In genomic region chr8:105900941-105901616, GRCm38 (mm10) we compare ENCODE assay signal across 9 mouse cellular contexts. TPM values are rescaled to one million over a fixed set of nuclear protein-coding genes. Genes with fewer than 3 reads are reported as not detected.
DNase-seq lines count a peak whose midpoint lies in the region; ATAC-seq lines count a peak whose summit lies in the region.
"Had no signal": no experiment of that assay in that cellular context is flagged by ENCODE, and none has a peak within 500 bp of the region (broad histone marks: within the 10 kb centered on the region; RNA-seq: fewer than 3 reads in every experiment).

No protein-coding gene starts in this region.

- peak overlapping the region; percentile 90 for H3K27ac ChIP-seq in hindbrain, embryonic 16.5 days (ENCODE audit: low read depth, low read length)
- H3K27ac ChIP-seq in midbrain, embryonic 15.5 days: peak overlapping the region; percentile 89

- no peaks in the 10 kb centered on the region for H3K9me3 ChIP-seq in hindbrain, embryonic 16.5 days (ENCODE audit: control insufficient read depth, low read length)
- H3K9me3 ChIP-seq in midbrain, embryonic 15.5 days: no peaks in the 10 kb centered on the region

- peak; percentile 73 for ATAC-seq in common myeloid progenitor, adult 5-6 weeks (replicated peaks; ENCODE audit: low read depth, poor library complexity, severe bottlenecking)
- ATAC-seq in hindbrain, embryonic 16.5 days: no peak
- peak; percentile 3; the same call in 1 of the 2 replicates for ATAC-seq in midbrain, embryonic 15.5 days (replicated peaks)

- peaks cover 10% of the 10 kb centered on the region for H3K4me1 ChIP-seq in hindbrain, embryonic 16.5 days (ENCODE audit: control insufficient read depth, insufficient read depth, low read depth, low read length)
- H3K4me1 ChIP-seq in midbrain, embryonic 15.5 days: peaks cover 10% of the 10 kb centered on the region

- H3K36me3 ChIP-seq in hindbrain, embryonic 16.5 days (ENCODE audit: control insufficient read depth, insufficient read depth, low read length): no peaks in the 10 kb centered on the region
- no peaks in the 10 kb centered on the region for H3K36me3 ChIP-seq in midbrain, embryonic 15.5 days (replicated peaks)

- DNase-seq in spleen, adult 12 weeks (ENCODE audit: low spot score): peak; percentile 34
- DNase-seq in spleen, postnatal 14 days (ENCODE audit: low spot score in 2 of 2): no peak
- no peak for DNase-seq in right cerebral cortex, postnatal 4 days
- DNase-seq in left cerebral cortex, adult 18-20 months (ENCODE audit: low spot score in 2 of 2): no peak
- DNase-seq in ovary, adult 18-20 months (ENCODE audit: low spot score): no peak

- H3K27me3 ChIP-seq in hindbrain, embryonic 16.5 days (replicated peaks; ENCODE audit: control insufficient read depth, insufficient read depth, low read length): no peaks in the 10 kb centered on the region
- H3K27me3 ChIP-seq in midbrain, embryonic 15.5 days (replicated peaks): no peaks in the 10 kb centered on the region

- H3K9ac ChIP-seq in hindbrain, embryonic 16.5 days (ENCODE audit: low read depth, low read length): peak overlapping the region; percentile 99
- H3K9ac ChIP-seq in midbrain, embryonic 15.5 days: peak overlapping the region; percentile 83

- H3K4me2 ChIP-seq in hindbrain, embryonic 16.5 days (ENCODE audit: low read length): peak overlapping the region; percentile 89
- peak overlapping the region; percentile 72 for H3K4me2 ChIP-seq in midbrain, embryonic 15.5 days

- WGBS in hindbrain, embryonic 16.5 days: 41% methylated on average over 16 of the region's 16 CpGs
- 37% methylated on average over 16 of the region's 16 CpGs for WGBS in midbrain, embryonic 15.5 days

- peak overlapping the region; percentile 93 for H3K4me3 ChIP-seq in hindbrain, embryonic 16.5 days (ENCODE audit: low read length)
- peak overlapping the region; percentile 90 for H3K4me3 ChIP-seq in midbrain, embryonic 15.5 days

RNA-seq across cellular contexts. Expression of gene Pskh1, which starts 0.8 kb away (rescaled TPM):
- 15.6 and 23.7 TPM in 2 replicates for total RNA-seq in common myeloid progenitor, adult 5-6 weeks (2017)
- 11.0 and 13.3 TPM in 2 replicates for polyA plus RNA-seq in hindbrain, embryonic 16.5 days (2015; fragmentation: Nextera tagmentation; extraction: Ambion mirVana)
- 11.6 and 13.7 TPM in 2 replicates for polyA plus RNA-seq in midbrain, embryonic 15.5 days (2015; fragmentation: Nextera tagmentation; extraction: Ambion mirVana)
- 1 to 10 TPM; 6.6 to 7.6 TPM for total RNA-seq in left cerebral cortex, adult 18-20 months (2021)

RNA-seq across cellular contexts. Expression of gene Nrn1l, which starts 7.7 kb away (rescaled TPM):
- not detected in 2 replicates for total RNA-seq in common myeloid progenitor, adult 5-6 weeks (2017)
- polyA plus RNA-seq in hindbrain, embryonic 16.5 days (2015; fragmentation: Nextera tagmentation; extraction: Ambion mirVana): 0.95 and 1.3 TPM in 2 replicates
- 0.30 TPM in 1 of 2 replicates, not detected in the other for polyA plus RNA-seq in midbrain, embryonic 15.5 days (2015; fragmentation: Nextera tagmentation; extraction: Ambion mirVana)
- total RNA-seq in left cerebral cortex, adult 18-20 months (2021): 1 to 10 TPM; 3.6 to 4.1 TPM
- total RNA-seq: neutrophil, adult 5-6 weeks had no signal

RNA-seq across cellular contexts. Expression of gene Edc4, which starts 20.4 kb away (rescaled TPM):
- total RNA-seq in common myeloid progenitor, adult 5-6 weeks (2017): 32.8 and 39.7 TPM in 2 replicates
- polyA plus RNA-seq in hindbrain, embryonic 16.5 days (2015; fragmentation: Nextera tagmentation; extraction: Ambion mirVana): 47.8 and 54.4 TPM in 2 replicates
- polyA plus RNA-seq in midbrain, embryonic 15.5 days (2015; fragmentation: Nextera tagmentation; extraction: Ambion mirVana): 52.9 and 61.9 TPM in 2 replicates
- 10 to 100 TPM; 62.8 to 65.0 TPM for total RNA-seq in left cerebral cortex, adult 18-20 months (2021)

RNA-seq across cellular contexts. Expression of gene Ctrl, which starts 32.6 kb away (rescaled TPM):
- 0.14 and 2.7 TPM in 2 replicates for total RNA-seq in common myeloid progenitor, adult 5-6 weeks (2017)
- polyA plus RNA-seq in hindbrain, embryonic 16.5 days (2015; fragmentation: Nextera tagmentation; extraction: Ambion mirVana): 3.3 and 4.5 TPM in 2 replicates
- polyA plus RNA-seq in midbrain, embryonic 15.5 days (2015; fragmentation: Nextera tagmentation; extraction: Ambion mirVana): 5.4 and 5.5 TPM in 2 replicates
- 1 to 10 TPM; 1.9 to 2.4 TPM for total RNA-seq in left cerebral cortex, adult 18-20 months (2021)

RNA-seq across cellular contexts. Expression of gene Psmb10, which starts 37.2 kb away (rescaled TPM):
- total RNA-seq in common myeloid progenitor, adult 5-6 weeks (2017): 51.3 and 62.1 TPM in 2 replicates
- 81.8 and 93.0 TPM in 2 replicates for polyA plus RNA-seq in hindbrain, embryonic 16.5 days (2015; fragmentation: Nextera tagmentation; extraction: Ambion mirVana)
- 64.3 and 65.3 TPM in 2 replicates for polyA plus RNA-seq in midbrain, embryonic 15.5 days (2015; fragmentation: Nextera tagmentation; extraction: Ambion mirVana)
- total RNA-seq in left cerebral cortex, adult 18-20 months (2021): 10 to 100 TPM; 92.9 to 93.3 TPM
